Mouse (Mus musculus): ENCODE results near the gene Kcne4. TPM values are rescaled to one million over a fixed set of nuclear protein-coding genes. Genes with fewer than 3 reads are reported as not detected.

Gene Kcne4
- polyA plus RNA-seq, 1 experiment = 0.84 TPM

DNA sequence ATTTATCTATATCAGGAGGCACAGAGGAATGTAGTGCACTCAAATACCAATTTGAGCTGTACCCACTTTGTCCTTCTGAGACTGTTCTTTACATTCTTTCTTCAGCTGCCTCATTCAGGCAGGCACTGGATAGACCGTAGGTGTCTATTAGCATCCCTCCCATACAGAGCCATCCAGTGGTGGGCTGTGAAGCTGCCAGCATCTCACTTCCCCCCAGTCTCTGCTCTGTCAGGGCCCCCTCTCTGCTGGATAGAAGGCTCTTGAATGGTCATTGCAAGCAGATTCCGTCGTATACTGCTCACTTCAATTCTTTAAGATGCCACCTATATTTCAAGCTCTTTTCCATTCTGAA is 36.5 kb downstream of the Kcne4 start:
- 98% methylated on average over 3 of the region's 3 CpGs for WGBS
- DNase-seq (ENCODE audit: low read depth, low spot score) = no peak

DNA sequence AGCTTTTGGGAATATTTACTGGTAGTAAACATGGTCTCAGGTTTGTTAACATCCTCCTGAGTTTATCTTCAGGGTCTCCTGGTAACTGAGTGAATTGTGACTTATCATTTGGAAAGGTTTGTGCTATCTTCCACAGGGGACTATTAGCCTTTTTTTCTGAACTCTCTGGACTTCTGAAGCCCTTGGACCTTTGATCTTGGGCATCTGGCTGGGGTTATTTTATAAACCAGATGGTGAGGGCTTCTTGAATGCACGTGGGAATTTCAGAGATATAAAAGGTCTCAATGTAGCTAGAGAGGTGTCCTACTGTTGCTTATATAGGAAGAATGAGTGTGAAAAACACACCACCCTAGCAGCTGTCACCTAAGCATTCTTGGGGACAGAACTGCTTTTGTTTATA is 37.7 kb downstream of the Kcne4 start:
- WGBS = 27% methylated on average over 1 of the region's 1 CpGs
- DNase-seq (ENCODE audit: low read depth, low spot score) = no peak

DNA sequence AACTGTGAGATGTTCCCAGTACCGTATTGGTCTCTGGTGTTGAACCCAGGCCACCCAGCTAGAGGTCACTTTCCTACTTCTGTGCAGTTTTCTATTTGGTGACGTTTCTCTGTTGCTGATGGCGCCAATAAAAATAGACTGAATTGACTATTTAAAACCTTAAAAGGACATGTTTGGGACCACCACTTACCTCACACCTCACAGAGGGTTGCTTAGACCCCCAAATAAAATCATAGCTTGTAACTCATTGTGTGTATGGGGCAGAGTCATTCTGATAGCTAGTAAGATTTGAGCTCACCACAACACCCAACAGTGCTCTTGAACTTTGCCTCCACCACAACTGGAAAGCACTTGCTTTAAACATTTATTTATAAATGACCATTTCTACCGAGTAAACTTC is 43.0 kb downstream of the Kcne4 start:
- no peak for DNase-seq (ENCODE audit: low read depth, low spot score)
- WGBS = 58% methylated on average over 4 of the region's 4 CpGs

DNA sequence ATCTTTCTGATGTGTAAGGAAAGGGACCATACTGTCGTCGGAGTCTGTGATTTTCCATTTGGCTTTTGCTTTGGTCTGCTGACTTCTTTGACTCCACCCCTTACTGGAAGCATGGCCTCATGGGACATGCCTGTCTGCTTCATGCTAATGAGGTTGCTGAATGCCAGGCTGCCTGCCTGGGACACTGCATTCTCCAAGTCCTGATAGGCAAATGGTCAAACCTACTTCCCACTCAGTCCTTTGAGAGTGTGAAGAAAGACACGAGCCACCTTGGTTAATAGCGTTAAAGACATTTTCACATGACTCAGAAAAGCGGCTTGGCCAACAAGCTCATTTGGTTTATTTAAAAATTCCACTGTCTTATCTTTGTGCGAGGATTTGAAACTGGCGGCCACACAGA is 43.5 kb downstream of the Kcne4 start:
- no peak for DNase-seq (ENCODE audit: low read depth, low spot score)
- 75% methylated on average over 7 of the region's 7 CpGs for WGBS

DNA sequence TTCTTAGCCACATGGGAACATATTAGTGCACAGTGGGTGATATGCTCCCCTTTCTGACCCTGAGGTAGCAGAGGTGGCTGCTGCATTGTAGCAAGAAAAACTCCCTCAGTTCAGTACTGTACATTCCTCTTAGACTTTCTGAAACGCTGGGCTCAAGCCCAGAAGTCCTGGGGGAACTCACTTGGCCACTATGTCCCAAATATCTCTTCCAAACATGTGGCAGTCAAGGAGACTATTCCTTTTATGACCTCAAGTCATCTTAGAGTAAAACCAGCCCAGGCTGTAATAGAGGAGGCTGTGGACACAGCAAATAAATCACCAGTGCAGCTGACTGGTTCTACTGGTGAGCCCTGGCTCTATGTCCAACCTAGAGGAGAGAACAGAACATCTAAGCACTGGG is 45.7 kb downstream of the Kcne4 start:
- DNase-seq (ENCODE audit: low read depth, low spot score) = no peak

DNA sequence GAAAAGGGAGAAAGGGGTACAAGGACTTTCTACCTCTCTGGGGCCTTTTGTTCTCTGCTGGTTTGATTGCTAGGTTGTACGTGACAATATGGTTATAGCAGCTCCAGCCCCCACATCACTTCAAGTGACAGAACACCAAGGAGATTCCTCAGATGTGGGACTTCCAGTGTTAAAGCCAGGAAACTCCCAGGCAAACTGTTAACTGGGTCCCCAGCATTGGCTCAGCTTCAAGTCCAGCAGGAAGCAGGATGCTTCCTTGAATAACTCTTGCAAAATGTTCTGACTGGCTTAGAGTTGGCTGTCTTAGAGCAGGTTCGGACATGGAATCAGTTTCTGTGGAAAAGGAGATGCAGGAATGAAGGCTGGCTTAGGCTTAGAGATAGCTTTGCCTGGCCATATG is 47.3 kb downstream of the Kcne4 start:
- no peak for DNase-seq (ENCODE audit: low read depth, low spot score)
- 53% methylated on average over 2 of the region's 2 CpGs for WGBS

More for the DNA sequence above, 45.7 kb downstream of the Kcne4 start:
- WGBS = 54% methylated on average over 1 of the region's 1 CpGs

DNA sequence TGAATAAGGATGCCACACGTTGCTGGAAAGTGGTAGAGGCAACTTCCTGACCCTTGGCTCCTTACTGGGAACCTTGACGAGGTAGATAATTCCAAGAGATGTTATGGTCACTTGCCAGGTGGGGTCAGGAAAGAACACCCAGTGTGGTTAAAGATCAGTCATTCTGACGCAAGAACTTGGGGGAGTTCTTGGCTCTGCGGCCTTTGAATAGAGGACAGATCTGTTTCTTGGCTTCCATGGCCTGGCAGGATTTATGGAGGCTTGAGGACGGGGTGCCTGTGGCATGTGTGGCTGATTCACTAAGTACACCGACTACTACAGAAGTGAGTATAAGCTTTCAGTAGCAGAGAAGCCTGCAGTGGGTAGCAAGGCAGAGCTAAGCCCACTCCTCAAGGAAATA is 47.8 kb downstream of the Kcne4 start:
- 49% methylated on average over 6 of the region's 6 CpGs for WGBS
- DNase-seq (ENCODE audit: low read depth, low spot score) = no peak

DNA sequence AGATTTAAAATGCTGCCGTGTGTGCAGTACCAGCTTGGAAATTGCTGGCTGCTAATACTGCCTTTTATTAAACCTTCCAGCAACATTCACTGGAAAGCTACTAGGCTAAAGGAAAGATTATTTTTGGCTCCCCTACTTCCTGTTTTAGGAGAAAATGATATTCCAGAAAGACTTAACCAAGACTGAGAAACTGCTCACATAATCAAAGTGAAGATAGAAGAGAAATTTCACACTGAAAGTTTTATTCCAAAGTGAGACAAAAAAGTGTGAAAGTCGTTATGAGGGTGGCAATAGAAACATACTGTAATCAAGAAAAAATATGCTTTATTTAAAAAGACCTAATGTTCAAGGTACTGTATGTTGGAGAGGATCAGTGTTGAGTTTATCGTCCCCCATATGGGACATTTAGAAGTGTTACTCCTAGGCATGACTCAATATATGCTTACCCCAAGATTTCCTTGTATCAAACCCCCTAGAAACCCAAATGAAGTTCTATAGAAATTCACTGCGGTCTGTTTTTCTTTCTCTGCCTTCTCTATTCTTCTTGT is 48.3 kb downstream of the Kcne4 start:
- no peak for DNase-seq (ENCODE audit: low read depth, low spot score)
- WGBS = 80% methylated on average over 4 of the region's 4 CpGs

DNA sequence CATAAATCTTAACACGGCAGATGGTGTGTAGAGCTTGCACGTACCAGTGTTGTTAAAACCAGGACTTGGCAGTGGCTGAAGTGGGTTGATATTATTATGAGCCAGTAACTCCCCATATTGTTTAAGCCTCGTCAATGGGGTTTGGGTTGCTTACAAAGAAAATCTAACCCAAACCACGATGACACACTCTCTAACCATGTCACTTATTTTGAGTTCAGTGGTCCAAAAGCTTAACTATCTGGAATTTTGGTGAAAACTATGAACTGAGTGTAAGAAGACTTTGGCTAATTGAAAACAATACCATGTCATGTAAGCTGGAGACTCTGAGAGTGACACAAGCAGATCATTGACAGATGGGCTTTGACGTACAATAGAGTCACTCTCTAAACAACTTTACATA is 49.4 kb downstream of the Kcne4 start:
- WGBS = 58% methylated on average over 5 of the region's 5 CpGs
- DNase-seq (ENCODE audit: low read depth, low spot score) = no peak

DNA sequence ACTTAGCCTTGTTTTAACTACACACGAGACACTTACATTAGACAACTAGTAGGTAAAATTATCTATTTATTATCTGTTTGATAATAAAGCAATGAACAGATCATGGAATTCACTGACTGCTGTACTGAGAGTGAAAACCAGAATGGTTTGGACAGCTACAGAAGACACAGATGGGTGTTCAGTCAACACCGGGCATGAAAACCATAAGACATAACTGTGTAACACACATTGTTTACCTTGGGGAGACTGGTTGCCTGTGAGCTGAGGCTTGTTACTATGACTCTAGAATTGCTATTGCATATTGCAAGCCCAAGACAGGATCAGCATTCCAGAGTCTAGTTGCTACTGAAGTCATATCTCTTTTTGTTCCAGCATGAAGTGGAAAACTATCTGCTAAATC is 49.9 kb downstream of the Kcne4 start:
- WGBS = 83% methylated on average over 2 of the region's 2 CpGs

More for the DNA sequence above, 49.9 kb downstream of the Kcne4 start:
- no peak for DNase-seq (ENCODE audit: low read depth, low spot score)

Other genes with a start within 250 kb of the Kcne4 start
- gene Acsl3, start 158.9 kb upstream of the Kcne4 start, polyA plus RNA-seq (2012; rRNA removed) = 10.6 and 10.9 TPM in 2 replicates
- 0.52 and 0.86 TPM in 2 replicates for gene Utp14b, start 158.7 kb upstream of the Kcne4 start, polyA plus RNA-seq (2012; rRNA removed)